Mouse (Mus musculus) c-Kit-positive CD71-negative TER-119-negative erythroid progenitor cells, embryonic 14.5 days (primary cell): ENCODE results near the gene Gm47955.
"Not testable (repeated sequence)": the region's sequence is repeated elsewhere in the genome, so short reads cannot be mapped to it uniquely, and the experiment has no call there.

Experiments used
- DNase-seq: peaks from one replicate; pipeline ENCODE4 v3.0.0-alpha.2; 2013; ENCODE audit warnings: low read depth

Gene Gm47955

DNA sequence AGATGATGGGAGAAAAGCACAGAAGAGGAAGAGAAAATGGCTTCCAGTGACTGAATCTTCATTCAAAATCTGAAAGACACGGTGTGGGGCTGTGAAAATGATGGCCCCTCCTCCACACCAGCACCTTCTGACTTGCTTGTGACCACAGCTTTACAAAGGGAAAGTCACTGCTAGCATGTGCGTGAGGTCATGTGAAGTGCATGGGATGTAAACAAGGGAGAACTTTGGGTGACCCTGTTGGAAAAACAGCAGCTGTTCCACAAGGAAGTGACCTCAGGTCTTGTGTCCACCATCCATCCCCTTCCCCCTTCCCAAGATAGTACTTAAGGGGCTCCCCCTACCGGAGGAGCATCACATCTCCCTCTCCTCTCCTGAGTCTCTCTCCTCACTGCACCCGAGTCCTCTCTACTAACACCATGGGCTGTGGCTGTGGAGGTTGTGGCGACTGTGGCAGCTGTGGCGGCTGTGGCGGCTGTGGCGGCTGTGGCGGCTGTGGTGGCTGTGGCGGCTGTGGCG is at the start of gene Gm47955:
Gm47955 (plus strand) TSS at position 417 of the 516 bp plus-strand sequence.
- DNase-seq, result no peak

DNA sequence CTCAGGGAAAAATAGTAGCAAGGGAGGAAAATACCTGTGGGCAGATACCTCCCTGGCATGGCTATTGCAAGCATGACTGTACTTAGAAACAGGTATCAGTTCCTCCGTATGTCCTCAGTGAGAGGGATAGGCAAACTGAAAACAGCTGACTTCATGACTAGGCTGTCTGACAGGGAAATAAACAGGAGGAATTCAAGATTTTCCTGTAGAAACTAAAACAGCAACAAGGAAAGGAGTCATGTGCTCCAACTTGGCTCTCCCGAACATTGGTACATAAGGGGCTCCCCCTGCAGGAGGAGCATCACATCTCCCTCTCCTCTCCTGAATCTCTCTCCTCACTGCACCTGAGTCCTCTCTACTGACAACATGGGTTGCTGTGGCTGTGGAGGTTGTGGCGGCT is 47.1 kb upstream of the Gm47955 start, which contains the start of gene A030005L19Rik:
A030005L19Rik (plus strand) TSS at position 301 of the 400 bp plus-strand sequence.
- DNase-seq, result no peak

DNA sequence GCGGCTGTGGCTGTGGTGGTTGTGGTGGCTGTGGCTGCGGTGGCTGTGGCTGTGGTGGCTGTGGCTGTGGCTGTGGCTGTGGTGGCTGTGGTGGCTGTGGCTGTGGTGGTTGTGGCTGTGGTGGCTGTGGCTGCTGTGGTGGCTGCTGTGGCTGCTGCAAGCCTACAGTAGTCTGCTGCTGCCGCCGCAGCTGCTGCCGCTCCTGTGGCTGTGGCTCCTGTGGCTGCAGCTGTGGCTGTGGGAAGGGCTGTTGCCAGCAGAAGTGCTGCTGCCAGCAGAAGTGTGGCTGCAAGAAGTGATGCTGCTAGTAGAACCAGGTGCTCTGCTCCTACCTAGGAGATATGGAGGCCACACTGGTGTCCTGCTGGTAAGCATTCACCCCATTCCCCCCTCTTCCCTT is 46.7 kb upstream of the Gm47955 start:
- DNase-seq, result not testable (repeated sequence)

DNA sequence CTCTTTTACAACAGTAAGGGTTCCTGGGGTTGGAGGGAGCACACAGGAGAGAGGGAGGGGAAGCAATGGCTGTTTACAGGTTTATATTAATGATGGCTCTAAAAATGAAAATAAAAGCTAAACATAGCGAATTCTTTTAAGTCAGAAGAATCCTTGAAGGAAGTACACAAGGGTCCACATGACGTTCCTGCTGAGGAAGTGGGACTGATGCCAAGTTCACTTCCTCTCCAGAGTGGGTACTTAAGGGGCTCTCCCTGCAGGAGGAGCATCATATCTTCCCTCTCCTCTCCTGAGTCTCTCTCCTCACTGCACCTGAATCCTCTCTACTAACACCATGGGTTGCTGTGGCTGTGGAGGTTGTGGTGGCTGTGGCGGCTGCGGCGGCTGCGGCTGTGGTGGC is 35.4 kb upstream of the Gm47955 start, which contains the start of gene A030014E15Rik:
A030014E15Rik (plus strand) TSS at position 268 of the 400 bp plus-strand sequence.
- no peak for DNase-seq

DNA sequence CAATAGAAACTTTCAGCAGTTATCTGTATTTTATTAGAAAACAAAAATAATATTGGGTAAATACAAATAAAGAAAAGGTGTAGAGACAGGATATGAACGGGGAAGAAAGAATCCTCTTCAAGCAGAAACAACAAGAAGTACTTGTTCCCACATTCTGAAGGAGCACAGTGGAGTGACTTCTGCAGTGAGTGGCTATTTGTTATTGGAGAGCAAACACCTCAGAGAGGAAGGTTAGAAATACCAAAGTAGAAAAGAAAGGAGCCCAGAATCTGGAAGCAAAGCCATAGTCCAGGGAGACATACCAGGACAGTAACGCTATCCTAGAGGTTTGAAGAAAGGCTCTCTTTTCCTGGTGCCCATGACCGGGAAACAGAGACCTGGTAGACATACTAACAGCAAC is 29.5 kb upstream of the Gm47955 start:
- not testable (repeated sequence) for DNase-seq

DNA sequence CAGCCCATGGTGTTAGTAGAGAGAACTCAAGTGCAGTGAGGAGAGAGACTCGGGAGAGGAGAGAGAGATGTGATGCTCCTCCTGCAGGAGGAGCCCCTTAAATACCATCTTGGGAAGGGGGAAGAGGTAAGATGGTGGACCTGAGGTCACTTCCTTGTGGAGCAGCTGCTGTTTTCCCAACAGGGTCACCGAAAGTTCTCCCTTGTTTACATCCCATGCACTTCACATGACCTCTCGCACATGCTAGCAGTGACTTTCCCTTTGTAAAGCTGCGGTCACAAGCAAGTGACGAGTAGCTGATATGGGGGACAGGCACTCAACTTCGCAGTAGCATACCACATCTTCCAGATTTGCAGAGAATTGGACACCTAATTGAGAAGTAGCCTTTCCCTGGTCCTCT is 28.8 kb upstream of the Gm47955 start, which contains the start of gene Gm6217:
Gm6217 (minus strand) TSS at position 74 of the 400 bp plus-strand sequence.
- not testable (repeated sequence) for DNase-seq

DNA sequence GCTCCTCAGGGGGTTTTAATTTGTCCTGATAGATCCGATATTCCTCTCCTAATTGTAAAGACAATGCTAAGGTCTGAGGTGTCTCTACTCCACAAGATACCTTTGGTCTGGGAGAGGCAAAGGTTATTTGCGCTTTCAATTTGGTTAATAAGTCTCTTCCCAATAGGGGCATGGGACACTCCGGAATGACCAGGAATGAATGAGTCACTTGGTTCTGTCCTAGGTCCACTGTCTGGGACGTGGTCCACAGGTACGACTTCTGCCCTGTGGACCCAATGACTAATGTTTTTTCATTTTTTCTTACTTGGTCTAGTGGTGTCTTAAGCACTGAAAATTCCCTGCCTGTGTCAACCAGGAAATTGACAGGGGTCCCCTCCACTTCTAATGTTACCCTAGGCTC is 21.4 kb upstream of the Gm47955 start:
- no peak for DNase-seq

DNA sequence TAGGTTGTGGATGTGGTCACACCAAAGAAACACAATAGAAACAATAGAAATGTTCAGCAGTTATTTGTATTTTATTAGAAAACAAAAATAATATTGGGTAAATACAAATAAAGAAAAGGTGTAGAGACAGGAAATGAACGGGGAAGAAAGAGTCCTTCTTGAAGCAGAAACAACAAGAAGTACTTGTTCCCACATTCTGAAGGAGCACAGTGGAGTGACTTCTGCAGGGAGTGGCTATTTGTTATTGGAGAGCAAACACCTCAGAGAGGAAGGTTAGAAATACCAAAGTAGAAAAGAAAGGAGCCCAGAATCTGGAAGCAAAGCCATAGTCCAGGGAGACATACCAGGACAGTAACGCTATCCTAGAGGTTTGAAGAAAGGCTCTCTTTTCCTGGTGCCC is 17.6 kb upstream of the Gm47955 start:
- DNase-seq, result not testable (repeated sequence)

DNA sequence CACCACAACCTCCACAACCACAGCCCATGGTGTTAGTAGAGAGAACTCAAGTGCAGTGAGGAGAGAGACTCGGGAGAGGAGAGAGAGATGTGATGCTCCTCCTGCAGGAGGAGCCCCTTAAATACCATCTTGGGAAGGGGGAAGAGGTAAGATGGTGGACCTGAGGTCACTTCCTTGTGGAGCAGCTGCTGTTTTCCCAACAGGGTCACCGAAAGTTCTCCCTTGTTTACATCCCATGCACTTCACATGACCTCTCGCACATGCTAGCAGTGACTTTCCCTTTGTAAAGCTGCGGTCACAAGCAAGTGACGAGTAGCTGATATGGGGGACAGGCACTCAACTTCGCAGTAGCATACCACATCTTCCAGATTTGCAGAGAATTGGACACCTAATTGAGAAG is 16.8 kb upstream of the Gm47955 start, which contains the start of gene A030003K21Rik:
A030003K21Rik (minus strand) TSS at position 94 of the 400 bp plus-strand sequence.
- not testable (repeated sequence) for DNase-seq

DNA sequence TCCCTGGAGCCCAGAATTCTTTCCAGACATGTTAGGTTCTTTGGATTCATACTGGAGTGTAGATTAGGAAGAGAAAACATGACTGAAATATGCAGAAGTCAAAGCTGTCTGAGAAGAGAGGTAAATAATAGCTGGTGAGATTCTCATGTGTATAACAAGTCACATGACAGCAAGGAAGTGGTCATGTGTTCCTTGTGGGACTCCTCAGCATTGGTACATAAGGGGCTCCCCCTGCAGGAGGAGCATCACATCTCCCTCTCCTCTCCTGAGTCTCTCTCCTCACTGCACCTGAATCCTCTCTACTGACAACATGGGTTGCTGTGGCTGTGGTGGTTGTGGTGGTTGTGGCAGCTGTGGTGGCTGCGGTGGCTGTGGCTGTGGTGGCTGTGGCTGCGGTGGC is 14.1 kb upstream of the Gm47955 start:
- DNase-seq, result not testable (repeated sequence)

DNA sequence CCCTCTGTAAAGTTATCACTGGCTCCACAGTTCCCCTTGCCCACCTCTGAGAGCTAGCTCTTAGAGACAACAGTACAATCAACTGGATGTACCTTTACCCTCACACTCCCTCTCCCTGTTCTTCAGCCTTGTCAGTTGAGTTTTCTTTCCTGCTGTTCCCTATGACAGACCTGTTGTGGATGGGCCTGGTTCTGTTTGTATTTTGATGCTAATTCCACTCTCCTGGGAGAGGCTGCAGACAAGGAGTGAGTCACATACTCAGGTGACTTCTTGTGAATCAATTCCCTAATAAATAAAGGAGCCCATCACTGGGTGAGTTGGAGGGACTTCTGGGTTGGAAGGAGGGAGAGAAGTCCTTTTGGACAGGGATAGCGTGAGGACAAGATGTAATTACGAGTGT is 11.5 kb upstream of the Gm47955 start:
- no peak for DNase-seq

DNA sequence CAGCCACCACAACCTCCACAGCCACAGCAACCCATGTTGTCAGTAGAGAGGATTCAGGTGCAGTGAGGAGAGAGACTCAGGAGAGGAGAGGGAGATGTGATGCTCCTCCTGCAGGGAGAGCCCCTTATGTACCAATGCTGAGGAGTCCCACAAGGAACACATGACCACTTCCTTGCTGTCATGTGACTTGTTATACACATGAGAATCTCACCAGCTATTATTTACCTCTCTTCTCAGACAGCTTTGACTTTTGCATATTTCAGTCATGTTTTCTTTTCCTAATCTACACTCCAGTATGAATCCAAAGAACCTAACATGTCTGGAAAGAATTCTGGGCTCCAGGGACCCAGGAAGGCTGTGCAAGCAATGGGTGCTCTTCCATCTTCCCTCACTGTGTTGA is 4.2 kb upstream of the Gm47955 start, which contains the start of gene Gm7544:
Gm7544 (minus strand) TSS at position 101 of the 400 bp plus-strand sequence.
- DNase-seq, result not testable (repeated sequence)

DNA sequence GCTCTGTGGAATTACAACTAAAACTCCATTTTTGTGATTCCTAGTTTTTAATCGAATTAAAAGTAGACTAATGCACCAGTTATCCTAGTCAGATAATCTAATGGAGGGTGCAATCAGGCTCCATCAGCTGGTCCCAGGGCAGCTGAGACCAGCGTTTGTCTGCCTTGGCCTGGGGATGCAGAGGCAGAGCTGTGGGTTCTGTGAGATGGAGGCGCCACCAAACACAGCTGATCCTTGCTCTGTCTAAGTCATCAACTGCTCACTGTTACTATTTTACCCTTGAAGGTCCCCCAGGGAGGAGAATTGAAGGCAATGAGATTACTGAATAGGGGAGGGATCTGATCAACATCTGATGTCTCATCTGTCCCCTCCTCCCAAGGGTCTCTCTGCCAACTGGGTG is 6.3 kb downstream of the Gm47955 start:
- DNase-seq, result no peak

DNA sequence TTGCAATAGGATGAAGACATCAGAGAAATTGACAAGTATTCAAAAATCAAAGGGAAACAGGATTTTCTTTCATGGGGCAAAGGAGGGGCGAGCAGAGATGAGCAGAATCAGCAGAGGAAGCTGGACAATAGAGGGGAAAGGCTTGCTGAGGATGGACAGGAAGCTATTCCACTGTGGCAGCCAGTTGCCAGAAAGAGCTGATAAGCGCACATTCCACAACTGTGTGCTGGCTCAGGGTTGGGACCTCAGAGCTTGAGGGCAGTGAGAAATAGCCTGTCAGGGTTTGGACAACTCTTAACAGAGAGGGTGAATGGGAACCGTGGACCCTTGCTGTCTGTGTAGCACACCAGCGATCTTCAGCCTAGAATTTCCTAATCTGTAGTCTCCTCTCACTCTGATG is 12.0 kb downstream of the Gm47955 start:
- no peak for DNase-seq

DNA sequence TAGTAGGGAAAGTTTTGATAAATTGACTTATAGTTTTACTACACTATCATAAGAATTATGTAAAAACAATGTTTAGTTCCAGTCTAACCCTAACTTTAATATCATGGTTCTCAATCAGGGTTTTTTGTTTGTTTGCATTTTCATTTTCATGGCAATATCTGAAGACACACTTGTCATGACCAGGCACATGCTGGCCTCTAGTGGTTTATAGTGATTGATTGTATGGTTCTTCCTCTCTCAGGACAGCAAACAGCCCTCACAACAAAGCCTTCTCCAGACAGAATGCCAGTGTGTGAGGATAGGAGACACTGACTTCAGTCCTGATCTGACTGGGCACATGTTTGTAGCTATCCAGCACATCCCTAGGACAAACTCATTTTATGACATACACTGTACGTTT is 13.2 kb downstream of the Gm47955 start:
- no peak for DNase-seq

DNA sequence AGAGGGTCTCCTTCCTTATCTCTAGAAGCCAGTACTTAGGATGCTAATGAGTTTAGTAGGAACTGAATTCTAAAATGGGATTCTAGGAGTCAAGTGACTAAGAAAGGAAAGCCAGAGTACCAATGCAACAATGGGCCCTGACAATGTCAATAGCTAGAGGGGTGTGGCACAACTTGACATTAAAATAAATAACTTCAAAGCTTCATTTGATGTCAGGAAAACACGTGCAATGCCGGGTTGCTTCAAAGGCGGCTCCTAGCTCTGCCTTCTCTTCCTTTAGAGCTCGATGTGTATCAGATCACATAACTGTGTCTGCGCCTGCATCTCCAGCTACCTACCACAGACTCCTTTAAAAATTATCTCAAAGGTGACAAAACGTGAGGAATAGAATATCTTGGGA is 13.8 kb downstream of the Gm47955 start:
- DNase-seq, result no peak

DNA sequence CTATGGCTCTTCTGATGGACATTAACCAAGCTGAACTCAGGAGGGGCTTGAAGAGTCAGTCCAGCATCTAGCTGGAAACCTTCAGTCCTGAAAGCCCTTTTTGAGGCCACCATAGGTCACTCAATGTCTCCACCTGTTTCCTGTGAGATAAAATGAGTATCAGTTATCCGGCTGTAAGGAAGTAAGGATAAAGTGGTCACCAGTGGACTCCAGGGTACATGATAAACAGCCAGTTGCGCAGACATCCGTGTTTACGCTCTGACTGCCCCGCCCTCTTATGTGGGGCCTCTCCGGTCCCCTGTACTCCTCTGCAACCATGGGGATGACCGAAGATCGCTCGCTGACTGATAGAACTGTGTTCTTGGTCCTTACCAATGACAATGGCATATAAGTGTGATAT is 14.3 kb downstream of the Gm47955 start:
- no peak for DNase-seq

DNA sequence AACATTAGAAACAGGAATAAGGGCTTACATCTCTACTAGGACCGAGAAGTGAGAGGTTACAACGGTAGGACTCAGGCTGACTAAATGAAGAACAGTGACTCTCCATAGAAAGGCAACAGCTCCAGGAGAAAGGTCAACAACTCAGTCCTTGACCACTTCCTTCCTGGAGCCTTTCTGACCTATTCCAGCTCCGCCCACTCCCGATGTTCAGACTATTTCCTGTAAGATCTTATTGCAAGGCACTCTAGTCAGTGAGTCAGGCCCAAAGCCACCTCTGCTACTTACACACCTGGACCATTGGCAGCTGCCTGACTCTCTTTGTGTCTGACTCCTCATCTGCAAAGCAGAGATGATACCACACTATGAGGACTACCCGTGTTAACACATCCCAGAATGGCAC is 15.7 kb downstream of the Gm47955 start:
- DNase-seq, result no peak

DNA sequence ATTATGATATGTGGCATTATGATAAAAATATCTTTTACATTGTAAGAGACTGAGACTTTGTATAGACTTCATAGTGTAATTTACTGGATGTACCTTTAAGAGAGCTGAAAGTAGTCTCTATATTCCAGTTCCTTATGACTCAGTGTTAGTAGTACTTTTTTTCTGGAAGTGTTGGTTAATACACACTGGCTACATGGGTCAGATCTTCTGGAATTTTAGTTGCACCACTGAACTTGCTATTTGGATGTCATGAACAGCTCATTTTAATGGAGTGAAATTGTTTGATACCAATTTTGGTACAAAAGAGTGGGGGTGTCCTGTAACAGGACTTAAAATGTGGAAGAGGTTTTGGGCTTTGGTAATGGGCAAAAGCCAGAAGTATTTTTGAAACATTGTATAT is 17.8 kb downstream of the Gm47955 start:
- DNase-seq, result no peak

DNA sequence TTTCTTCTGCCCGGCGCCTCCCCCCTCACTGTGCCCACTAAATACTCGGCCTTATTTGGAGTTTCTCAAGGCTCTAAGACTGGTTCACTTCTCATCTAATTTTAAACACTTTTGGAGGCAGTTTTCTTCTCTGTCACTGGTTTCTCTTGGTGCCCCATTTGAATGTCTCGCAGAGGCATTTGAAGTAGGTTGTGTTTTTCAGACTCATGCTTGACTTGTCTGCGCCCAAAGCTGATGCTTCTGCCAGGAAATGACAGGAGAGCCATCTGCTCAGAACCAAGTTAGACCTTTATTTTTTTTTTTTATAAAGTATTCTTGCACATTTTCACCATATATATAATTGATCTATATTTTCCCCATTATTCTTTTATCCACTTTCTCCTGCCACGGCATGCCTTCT is 26.7 kb downstream of the Gm47955 start:
- DNase-seq, result no peak

DNA sequence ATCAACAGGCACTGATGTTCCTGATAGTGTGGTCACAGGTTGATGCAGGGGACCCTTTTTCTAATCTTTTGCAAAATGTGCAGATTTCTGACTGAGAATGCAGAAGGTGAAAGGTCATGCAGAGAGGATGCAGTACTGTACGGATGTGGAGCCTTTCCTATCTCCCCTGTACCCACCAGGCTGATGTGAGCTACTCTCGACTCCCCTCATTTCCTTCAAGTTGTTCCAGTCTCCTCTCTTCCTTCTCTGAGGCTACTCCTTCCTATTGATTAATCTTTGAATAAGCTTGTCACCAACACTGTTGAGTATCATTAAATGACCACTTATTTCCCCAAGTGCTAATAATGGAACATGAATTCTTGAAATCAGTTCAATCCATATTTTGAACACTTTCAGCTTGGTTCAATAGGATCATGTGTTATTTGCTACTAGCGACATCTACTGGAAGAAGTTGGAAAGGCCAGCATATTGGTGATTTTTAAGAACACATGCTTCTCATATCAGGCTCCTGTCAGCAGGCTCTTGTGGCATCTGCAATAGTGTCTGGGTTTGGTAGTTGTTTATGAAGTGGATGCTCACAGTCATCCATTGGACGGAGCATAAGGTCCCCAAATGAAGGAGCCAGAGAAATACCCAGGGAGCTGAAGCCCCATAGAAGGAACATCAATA is 27.6 kb downstream of the Gm47955 start:
- DNase-seq, result peak; percentile 41

DNA sequence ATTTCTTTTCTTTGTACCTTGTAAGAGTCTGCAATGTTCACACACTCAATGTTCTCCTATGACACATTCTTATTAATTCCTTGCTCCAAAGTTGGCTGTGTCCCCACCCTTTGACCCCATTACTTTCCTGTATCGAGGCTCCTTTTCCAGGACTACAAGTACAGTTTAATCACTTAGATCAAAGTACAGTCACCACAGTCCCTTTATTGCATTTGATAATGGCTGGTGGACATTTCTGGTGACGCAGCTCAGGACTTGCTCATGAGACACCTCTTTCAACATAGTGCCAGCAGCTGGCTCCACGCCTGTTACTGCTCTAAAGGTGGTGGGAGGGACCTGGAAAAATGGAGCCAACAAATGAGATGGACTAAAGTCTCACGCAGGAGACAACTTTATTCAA is 31.0 kb downstream of the Gm47955 start:
- DNase-seq, result no peak

DNA sequence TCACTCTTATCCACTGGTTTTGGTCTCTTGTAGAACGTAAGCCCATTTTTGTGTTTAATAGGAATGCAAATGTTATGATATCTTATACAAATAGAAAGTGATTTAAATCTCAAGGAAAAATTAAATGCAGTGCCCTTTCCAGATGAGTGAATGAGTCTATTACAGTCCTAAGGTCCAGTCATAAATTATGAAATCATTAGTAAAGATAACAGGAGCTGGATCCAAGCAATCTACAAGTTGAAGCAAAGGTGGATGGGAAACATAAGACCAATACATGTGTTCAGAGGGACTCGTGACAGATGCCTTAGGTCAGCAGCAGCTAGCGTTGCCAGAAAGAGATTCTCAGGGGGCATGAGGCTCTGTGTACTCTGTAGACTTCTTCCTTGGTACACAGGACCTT is 31.5 kb downstream of the Gm47955 start:
- DNase-seq, result no peak

DNA sequence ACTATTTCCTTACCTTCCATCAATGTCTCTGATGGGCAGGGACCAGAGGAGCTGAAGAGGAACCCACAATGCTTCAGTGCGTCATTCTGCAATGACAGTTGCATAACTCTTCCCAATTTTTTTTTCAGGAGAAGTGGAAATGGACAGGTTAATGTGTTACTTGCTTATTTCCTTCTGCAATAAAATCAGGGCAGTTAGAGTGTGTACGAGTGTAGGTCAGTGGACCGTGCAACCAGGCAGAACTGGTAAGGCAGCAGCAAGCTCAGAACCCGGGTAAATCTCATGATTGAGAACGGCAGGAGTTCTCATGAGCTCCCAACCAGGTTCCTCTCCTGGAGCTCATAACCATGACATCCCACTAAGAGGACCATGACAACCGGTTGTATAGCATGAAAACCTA is 32.0 kb downstream of the Gm47955 start:
- no peak for DNase-seq
